Mouse (Mus musculus): ENCODE measurements at regions not wholly inside any gene's neighbourhood (a gene's known extent, or its start where the extent isn't known, plus 50 kb on each side); places are given as distances from the start of the nearest gene placed in this dataset.

DNA sequence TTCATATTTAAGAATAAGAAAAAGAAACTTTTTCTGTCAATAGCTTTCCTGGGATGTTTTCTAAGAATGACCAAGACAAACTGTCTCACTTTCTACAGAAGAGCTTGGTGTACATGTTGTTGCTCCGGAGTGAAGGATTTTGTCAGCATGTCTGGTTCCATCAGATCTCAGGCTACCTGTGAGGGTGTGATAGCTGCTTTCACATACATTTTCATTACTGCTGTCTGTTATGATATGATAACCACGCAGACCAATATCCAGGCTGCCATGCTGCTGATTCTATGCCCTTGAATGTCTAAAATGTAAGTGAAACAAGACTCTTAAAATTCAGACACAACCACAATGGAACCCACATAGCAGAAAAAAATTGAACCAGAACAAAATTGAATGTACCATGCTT is 1036.6 kb upstream of the Lcorl start:
- H3K9ac ChIP-seq, result no peak overlapping the region
- H3K4me1 ChIP-seq, result no peaks in the 10 kb centered on the region
- 82% methylated on average over 2 of the region's 2 CpGs for WGBS
- H3K36me3 ChIP-seq, result no peaks in the 10 kb centered on the region
- H3K4me2 ChIP-seq (replicated peaks), result no peak overlapping the region
- H3K9me3 ChIP-seq, result no peaks in the 10 kb centered on the region
- no peaks in the 10 kb centered on the region for H3K27me3 ChIP-seq (replicated peaks)
- H3K27ac ChIP-seq, result no peak overlapping the region
- no peak for ATAC-seq (ENCODE audit: low FRiP score, low read depth)
- H3K4me3 ChIP-seq, result no peak overlapping the region

DNA sequence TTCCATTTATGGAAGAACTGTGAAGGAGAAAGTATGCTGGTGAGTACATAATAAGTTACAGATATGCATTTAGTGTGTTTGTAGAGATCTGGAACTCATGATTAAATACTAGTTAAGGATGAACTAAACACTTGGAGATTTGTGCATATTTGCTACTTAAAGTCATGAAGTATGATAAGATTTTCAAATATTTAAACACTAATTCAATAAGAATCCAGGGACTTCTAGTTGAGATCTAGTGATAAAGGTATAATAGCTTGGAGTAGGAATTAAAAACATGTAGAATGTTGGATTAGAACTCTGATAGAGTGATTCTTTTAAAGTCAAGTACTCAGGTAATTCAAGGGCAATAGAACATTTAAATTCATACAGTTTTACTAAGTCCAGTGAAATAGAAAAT is 1026.5 kb upstream of the Lcorl start:
- Histone ChIP-seq H3K4me2 (replicated peaks) (no peak overlapping the region), H3K4me1 (no peaks in the 10 kb centered on the region), H3K27me3 (replicated peaks) (no peaks in the 10 kb centered on the region), H3K27ac (no peak overlapping the region), H3K4me3 (no peak overlapping the region), H3K9ac (no peak overlapping the region), H3K36me3 (no peaks in the 10 kb centered on the region), H3K9me3 (no peaks in the 10 kb centered on the region)
- no peak for ATAC-seq (ENCODE audit: low FRiP score, low read depth)

DNA sequence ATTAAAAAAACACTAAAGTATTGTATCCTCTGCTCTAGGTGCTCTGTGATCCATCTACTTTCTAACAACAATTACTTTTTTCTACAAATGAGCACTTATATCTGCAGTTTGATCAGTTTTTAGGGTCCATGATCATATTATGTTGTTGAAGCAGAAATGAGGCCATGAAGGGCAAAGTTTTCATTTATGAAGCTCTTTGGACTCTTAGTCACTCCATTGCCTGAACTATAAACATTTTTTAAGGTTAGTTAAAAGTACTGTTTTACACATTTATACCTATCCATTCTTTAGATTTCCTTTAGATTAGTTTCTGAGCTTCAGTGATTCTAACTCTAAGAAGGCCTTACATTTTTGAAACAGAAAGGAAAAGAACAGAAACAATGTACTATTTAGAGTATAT is 999.4 kb upstream of the Lcorl start:
- Histone ChIP-seq H3K4me1 (no peaks in the 10 kb centered on the region), H3K4me3 (no peak overlapping the region), H3K27ac (no peak overlapping the region), H3K4me2 (replicated peaks) (no peak overlapping the region), H3K9me3 (no peaks in the 10 kb centered on the region), H3K9ac (no peak overlapping the region), H3K27me3 (replicated peaks) (no peaks in the 10 kb centered on the region), H3K36me3 (no peaks in the 10 kb centered on the region)
- ATAC-seq (ENCODE audit: low FRiP score, low read depth), result no peak

DNA sequence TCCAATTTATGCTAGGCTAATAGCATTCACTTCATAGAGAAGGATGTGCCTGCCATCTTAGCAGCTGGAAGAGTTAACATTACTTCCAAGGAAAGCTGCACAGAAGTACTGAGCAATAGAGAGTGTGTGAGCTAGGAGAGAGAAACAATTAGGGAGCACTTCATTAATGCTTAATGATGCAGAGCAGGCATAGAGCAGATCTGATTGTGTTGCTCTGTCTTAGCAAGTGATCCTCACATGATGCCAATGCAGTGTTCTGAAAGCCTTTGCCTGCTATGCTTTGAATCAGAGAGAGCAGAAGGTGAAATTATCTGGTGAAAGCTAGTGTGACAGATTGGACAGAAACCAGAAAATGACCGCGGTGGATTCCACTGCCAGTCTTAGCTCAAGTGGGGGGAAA is 987.8 kb upstream of the Lcorl start:
- ATAC-seq (ENCODE audit: low FRiP score, low read depth), result peak; percentile 50; the same call in 1 of the 2 replicates
- Histone ChIP-seq H3K4me1 (no peaks in the 10 kb centered on the region), H3K27me3 (replicated peaks) (no peaks in the 10 kb centered on the region), H3K4me3 (no peak overlapping the region), H3K27ac (no peak overlapping the region), H3K9ac (no peak overlapping the region), H3K9me3 (no peaks in the 10 kb centered on the region), H3K4me2 (replicated peaks) (no peak overlapping the region), H3K36me3 (no peaks in the 10 kb centered on the region)
- WGBS, result 81% methylated on average over 2 of the region's 2 CpGs

DNA sequence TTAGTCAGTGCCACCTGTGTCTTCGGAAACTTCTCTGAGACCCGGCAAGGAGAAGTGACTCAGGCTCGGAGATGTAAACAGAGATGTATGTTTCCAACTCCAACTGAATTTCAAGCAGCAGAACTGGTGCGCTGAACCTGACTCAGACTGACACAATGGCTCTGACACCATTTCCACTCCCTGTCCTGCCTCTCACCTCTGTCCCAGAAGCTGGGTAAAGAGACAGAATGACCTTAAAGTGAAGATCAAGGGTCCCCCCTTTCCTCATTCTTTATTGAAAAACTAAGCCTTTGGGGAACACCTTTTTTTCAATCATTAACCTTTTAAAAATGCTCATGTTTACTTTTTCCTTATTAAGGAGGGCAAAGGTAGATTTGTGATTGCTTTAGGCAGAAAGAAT is 979.4 kb upstream of the Lcorl start:
- H3K4me3 ChIP-seq, result no peak overlapping the region
- no peak overlapping the region for H3K27ac ChIP-seq
- ATAC-seq (ENCODE audit: low FRiP score, low read depth), result no peak
- no peak overlapping the region for H3K9ac ChIP-seq
- H3K4me2 ChIP-seq (replicated peaks), result no peak overlapping the region
- no peaks in the 10 kb centered on the region for H3K9me3 ChIP-seq
- no peaks in the 10 kb centered on the region for H3K36me3 ChIP-seq
- no peaks in the 10 kb centered on the region for H3K27me3 ChIP-seq (replicated peaks)
- H3K4me1 ChIP-seq, result no peaks in the 10 kb centered on the region
- WGBS, result 90% methylated on average over 4 of the region's 4 CpGs

DNA sequence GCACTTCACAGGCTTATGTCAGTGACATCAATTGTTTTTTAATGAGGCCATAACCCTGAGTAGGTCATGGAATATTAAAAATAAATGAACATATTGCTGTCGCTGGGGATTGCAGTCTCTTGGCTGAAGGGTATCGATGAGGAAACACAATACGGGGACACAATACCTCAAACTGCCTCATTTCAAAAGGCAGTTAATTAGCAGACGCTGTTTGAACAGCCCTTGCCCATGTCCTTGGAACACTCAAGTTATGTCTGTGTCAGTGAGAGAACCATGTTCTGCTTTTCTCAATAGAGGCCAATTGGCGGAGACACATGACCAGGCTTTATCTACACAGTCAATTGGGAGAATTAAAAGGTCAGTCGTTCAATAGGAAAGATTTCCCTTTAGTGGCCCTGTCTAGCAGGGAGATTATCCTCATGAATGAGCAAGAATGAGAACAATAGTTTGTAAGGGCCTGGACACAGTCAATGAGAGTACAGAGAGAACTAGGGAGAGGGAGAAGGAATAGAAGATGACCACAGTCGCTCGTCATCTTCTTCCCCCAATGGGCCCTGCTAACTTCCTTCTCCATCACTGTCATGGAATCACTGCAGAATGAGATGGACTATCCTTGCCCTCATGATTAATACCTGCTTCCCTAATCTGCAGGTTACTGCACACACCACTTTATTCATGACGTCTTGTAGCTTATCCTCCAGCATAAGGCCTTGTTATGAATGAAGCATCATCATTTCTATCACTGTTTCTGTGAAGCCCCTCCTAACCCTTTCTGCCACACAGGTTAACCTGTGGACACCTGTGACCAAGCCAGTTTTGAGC is 973.6 kb upstream of the Lcorl start:
- Histone ChIP-seq H3K36me3 (no peaks in the 10 kb centered on the region), H3K27me3 (replicated peaks) (no peaks in the 10 kb centered on the region), H3K4me2 (replicated peaks) (no peak overlapping the region), H3K9me3 (no peaks in the 10 kb centered on the region), H3K27ac (no peak overlapping the region), H3K9ac (no peak overlapping the region), H3K4me1 (no peaks in the 10 kb centered on the region), H3K4me3 (no peak overlapping the region)
- ATAC-seq (ENCODE audit: low FRiP score, low read depth), result peak; percentile 74
- 22% methylated on average over 9 of the region's 9 CpGs for WGBS

DNA sequence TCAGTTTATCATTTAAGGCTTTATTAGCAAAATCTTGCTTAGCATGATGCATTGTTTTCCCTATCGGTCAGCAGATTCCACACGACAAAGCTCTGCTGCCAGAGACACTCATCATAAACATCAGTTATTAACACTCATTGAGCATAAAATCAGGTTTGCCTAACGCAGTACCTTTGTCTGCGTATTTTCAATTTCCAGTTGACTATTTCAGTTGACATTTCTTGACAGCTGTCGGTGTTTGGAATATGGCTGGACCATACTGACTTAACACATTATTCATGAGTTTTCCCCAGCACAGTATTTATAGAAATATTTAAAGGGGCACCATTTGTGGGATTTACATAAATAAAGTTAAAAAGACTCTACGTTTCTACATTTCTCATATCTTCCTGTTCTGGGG is 972.7 kb upstream of the Lcorl start:
- no peak overlapping the region for H3K27ac ChIP-seq
- no peak overlapping the region for H3K4me2 ChIP-seq (replicated peaks)
- WGBS, result 65% methylated on average over 6 of the region's 6 CpGs

DNA sequence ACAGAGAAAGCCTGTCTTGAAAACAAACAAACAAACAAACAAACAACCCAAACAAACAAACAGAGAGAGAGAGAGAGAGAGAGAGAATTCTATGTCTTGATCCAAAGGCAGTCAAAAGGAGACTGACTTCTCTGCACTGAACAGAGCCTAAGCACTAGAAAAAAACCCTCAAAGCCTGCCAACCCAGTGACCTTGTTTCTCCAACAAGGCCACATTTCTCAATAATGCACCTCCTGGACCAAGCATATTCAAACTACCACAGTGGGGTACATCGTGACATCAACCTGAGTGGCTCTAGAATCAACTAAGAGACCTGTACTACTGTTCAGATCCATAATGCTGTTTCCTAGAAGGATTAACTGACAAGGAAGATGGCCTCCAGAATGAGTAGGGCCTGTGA is 969.0 kb upstream of the Lcorl start:
- Histone ChIP-seq H3K27ac (no peak overlapping the region), H3K27me3 (replicated peaks) (no peaks in the 10 kb centered on the region), H3K4me1 (no peaks in the 10 kb centered on the region), H3K36me3 (no peaks in the 10 kb centered on the region), H3K4me2 (replicated peaks) (no peak overlapping the region), H3K9me3 (no peaks in the 10 kb centered on the region), H3K4me3 (no peak overlapping the region), H3K9ac (no peak overlapping the region)
- 89% methylated on average over 1 of the region's 1 CpGs for WGBS
- no peak for ATAC-seq (ENCODE audit: low FRiP score, low read depth)

More for the DNA sequence above, 972.7 kb upstream of the Lcorl start:
- no peak overlapping the region for H3K4me3 ChIP-seq
- no peaks in the 10 kb centered on the region for H3K27me3 ChIP-seq (replicated peaks)
- no peaks in the 10 kb centered on the region for H3K9me3 ChIP-seq
- H3K9ac ChIP-seq, result no peak overlapping the region
- H3K36me3 ChIP-seq, result no peaks in the 10 kb centered on the region
- no peaks in the 10 kb centered on the region for H3K4me1 ChIP-seq
- no peak for ATAC-seq (ENCODE audit: low FRiP score, low read depth)

DNA sequence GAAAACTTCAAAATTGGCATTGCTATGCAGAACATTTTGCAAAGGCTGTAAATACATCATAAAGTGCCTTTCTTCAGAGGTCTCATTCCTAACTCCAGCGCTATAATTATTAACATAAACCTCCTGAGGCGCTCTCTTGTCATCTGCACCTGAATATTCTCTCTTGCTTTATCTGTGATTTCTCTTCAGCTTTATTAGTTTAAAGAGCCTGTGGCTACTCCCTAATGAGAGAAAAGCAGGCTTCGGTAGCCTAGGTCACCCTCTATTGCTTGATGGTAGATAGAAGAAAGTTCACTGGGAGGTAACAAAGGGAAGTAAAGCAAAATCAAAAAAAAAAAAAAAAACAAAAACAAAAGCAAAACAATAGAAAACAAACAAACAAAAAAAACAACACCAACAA is 967.5 kb upstream of the Lcorl start:
- WGBS, result 63% methylated on average over 3 of the region's 3 CpGs
- Histone ChIP-seq H3K9me3 (no peaks in the 10 kb centered on the region), H3K4me2 (replicated peaks) (no peak overlapping the region), H3K36me3 (no peaks in the 10 kb centered on the region), H3K27me3 (replicated peaks) (no peaks in the 10 kb centered on the region), H3K9ac (no peak overlapping the region), H3K4me1 (no peaks in the 10 kb centered on the region), H3K4me3 (no peak overlapping the region), H3K27ac (no peak overlapping the region)
- no peak for ATAC-seq (ENCODE audit: low FRiP score, low read depth)

DNA sequence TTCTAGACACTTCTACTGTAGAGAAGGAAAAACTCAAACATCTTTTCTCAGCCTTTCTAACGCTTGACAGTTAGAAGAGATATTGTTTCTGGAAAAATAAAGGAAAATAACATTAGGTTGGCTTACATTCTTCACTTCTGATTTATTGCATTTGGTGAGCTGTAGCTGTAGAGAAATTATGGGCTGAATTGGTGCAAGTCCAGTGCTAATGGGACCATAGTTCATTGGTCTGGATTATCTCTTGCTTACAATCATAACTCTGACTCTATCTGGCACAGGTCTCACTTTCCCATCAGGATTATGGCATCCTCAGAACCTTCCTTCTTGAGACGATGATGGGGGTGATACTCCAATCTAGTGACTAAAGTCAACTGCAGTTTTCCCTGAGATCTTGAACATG is 937.7 kb upstream of the Lcorl start:
- Histone ChIP-seq H3K27me3 (replicated peaks) (no peaks in the 10 kb centered on the region), H3K9me3 (no peaks in the 10 kb centered on the region), H3K36me3 (no peaks in the 10 kb centered on the region), H3K4me1 (no peaks in the 10 kb centered on the region), H3K9ac (no peak overlapping the region), H3K27ac (no peak overlapping the region), H3K4me2 (replicated peaks) (no peak overlapping the region), H3K4me3 (no peak overlapping the region)
- ATAC-seq (ENCODE audit: low FRiP score, low read depth), result no peak
- 93% methylated on average over 2 of the region's 2 CpGs for WGBS

DNA sequence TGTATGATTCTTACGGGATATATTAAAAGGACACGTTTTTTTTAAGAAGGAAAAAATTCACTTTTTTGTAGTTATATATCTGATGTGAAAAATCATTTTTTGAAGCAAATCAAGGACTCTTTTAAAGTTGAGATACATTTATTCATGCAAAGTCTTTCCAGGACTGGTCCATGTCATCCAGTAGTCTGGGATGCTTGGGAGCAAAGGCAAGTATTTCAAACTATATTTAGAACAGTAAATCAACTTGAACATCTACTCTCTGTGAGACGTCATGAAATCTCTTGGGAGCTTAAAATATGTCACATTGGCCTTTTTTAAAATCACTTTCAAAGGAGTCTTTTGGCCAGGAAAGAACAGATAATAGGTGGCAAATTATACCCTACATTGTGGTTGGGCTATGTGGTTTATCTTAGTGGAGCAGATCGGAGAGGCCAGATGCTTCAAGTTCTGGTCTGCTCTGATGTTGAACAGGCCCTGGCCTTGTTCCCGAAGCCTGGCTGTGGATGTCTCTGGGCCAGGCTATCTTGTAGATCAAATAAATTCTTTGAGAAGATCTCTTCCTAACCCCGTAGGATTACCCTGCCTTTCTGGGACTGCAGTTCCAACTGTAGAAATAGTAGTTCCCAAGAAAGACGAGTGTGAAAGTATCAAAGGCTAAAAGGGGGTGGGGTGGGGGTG is 936.8 kb upstream of the Lcorl start:
- no peak for ATAC-seq (ENCODE audit: low FRiP score, low read depth)
- no peak overlapping the region for H3K4me3 ChIP-seq
- no peaks in the 10 kb centered on the region for H3K9me3 ChIP-seq
- no peaks in the 10 kb centered on the region for H3K27me3 ChIP-seq (replicated peaks)
- H3K4me1 ChIP-seq, result no peaks in the 10 kb centered on the region
- H3K27ac ChIP-seq, result no peak overlapping the region
- no peaks in the 10 kb centered on the region for H3K36me3 ChIP-seq
- no peak overlapping the region for H3K4me2 ChIP-seq (replicated peaks)
- 80% methylated on average over 7 of the region's 7 CpGs for WGBS
- no peak overlapping the region for H3K9ac ChIP-seq

DNA sequence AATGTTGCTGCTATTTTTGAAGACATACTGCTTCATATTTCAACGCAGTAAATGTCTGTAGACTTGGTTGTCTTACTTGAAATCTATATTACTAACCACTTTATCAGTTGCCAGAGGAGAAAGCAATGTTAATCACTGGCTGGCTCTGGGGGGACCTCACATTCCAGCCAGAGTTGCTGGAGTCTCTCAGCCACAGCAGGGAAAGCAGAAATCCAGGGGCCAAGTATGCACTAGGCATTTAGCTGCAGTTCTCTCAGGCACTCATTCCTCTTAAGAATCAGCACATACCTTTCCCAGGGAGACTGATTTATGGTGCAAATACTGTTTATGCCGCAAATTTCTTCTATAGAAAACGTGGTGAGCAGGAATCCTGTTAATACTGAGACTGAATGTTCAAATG is 933.6 kb upstream of the Lcorl start:
- H3K4me3 ChIP-seq, result no peak overlapping the region
- WGBS, result 52% methylated on average over 3 of the region's 3 CpGs

DNA sequence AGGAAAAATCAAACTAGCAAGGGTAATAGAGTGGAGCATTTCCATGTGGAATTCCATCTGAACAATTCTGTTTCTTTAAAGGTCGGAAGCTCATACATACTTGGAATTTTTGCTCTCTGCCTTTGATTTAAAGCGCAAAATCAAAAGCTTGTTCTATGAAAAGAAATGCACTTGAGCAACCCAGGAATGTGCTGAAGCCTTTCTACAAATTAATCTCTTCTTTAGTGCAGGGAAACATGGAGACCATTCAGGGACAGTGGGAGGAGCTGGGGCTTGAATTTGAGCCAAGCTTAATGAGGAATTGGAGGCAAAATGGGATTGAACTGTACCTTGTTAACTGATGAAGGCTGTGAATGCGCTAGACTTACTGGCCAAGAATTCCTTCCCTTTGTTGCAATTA is 933.1 kb upstream of the Lcorl start:
- 73% methylated on average over 3 of the region's 3 CpGs for WGBS
- no peak overlapping the region for H3K9ac ChIP-seq
- H3K27ac ChIP-seq, result no peak overlapping the region
- no peak overlapping the region for H3K4me3 ChIP-seq
- no peaks in the 10 kb centered on the region for H3K27me3 ChIP-seq (replicated peaks)
- H3K4me1 ChIP-seq, result no peaks in the 10 kb centered on the region
- H3K36me3 ChIP-seq, result no peaks in the 10 kb centered on the region
- no peaks in the 10 kb centered on the region for H3K9me3 ChIP-seq
- ATAC-seq (ENCODE audit: low FRiP score, low read depth), result no peak
- H3K4me2 ChIP-seq (replicated peaks), result no peak overlapping the region

More for the DNA sequence above, 933.6 kb upstream of the Lcorl start:
- no peak overlapping the region for H3K4me2 ChIP-seq (replicated peaks)
- H3K9ac ChIP-seq, result no peak overlapping the region
- no peaks in the 10 kb centered on the region for H3K4me1 ChIP-seq
- H3K27me3 ChIP-seq (replicated peaks), result no peaks in the 10 kb centered on the region
- no peaks in the 10 kb centered on the region for H3K9me3 ChIP-seq
- H3K27ac ChIP-seq, result no peak overlapping the region
- H3K36me3 ChIP-seq, result no peaks in the 10 kb centered on the region
- no peak for ATAC-seq (ENCODE audit: low FRiP score, low read depth)
